Mouse (Mus musculus) liver, adult 2 months (tissue): ENCODE measurements around the gene Ptpn12. TPM values are rescaled to one million over a fixed set of nuclear protein-coding genes. Genes with fewer than 3 reads are reported as not detected.
A peak's percentile ranks its signal among the peaks of the same experiment; 100 is the strongest.

Experiments
- DNase-seq: peaks from one replicate; pipeline ENCODE4 v3.0.0-alpha.2; 2011; ENCODE audit warnings: low read depth, low spot score; ENCODE audit errors: extremely low read depth
- H3K27ac ChIP-seq: fragments of 200-500 bp; replicated peaks from 2 replicates; pipeline ENCODE4 v1.5.1; 2012; ENCODE audit warnings: low read depth, mild to moderate bottlenecking, control low read depth, inconsistent platforms, low read length; ENCODE audit not compliant: insufficient read depth
- H3K27me3 ChIP-seq: fragments of 200-500 bp; 2 replicates; pipeline ENCODE4 v1.6.1; 2012; ENCODE audit warnings: mild to moderate bottlenecking, moderate library complexity, low read length, inconsistent platforms; ENCODE audit not compliant: control insufficient read depth, insufficient read depth
- H3K36me3 ChIP-seq: fragments of 200-500 bp; 2 replicates; pipeline ENCODE4 v1.6.1; 2012; ENCODE audit warnings: low read length, inconsistent platforms; ENCODE audit not compliant: control insufficient read depth, insufficient read depth
- H3K4me1 ChIP-seq: fragments of 200-500 bp; 2 replicates; pipeline ENCODE4 v1.6.1; 2011; ENCODE audit warnings: low read length; ENCODE audit not compliant: control insufficient read depth, insufficient read depth
- H3K4me3 ChIP-seq: fragments of 200-500 bp; 2 replicates; pipeline ENCODE4 v1.5.1; 2011; ENCODE audit warnings: low read depth, mild to moderate bottlenecking, control low read depth, low read length, moderate library complexity; ENCODE audit not compliant: insufficient read depth
- H3K79me2 ChIP-seq: fragments of 200-500 bp; 2 replicates; pipeline ENCODE4 v1.6.1; 2012; ENCODE audit warnings: inconsistent platforms, mild to moderate bottlenecking, low read length, moderate library complexity; ENCODE audit not compliant: control insufficient read depth, insufficient read depth
- H3K9ac ChIP-seq: fragments of 200-500 bp; 2 replicates; pipeline ENCODE4 v1.6.1; 2012; ENCODE audit warnings: low read depth, mild to moderate bottlenecking, control low read depth, inconsistent platforms, low read length
- CTCF ChIP-seq: fragments of 200-500 bp; IDR thresholded peaks from 2 replicates; pipeline ENCODE4 v1.5.1; 2011; ENCODE audit warnings: low read depth, low read length, control low read depth
- POLR2A ChIP-seq: fragments of 200-500 bp; IDR thresholded peaks from 2 replicates; pipeline ENCODE4 v1.6.1; 2011; ENCODE audit warnings: low read length, control low read depth; ENCODE audit not compliant: insufficient read depth; ENCODE audit errors: extremely low read depth
- WGBS: fragments of 180-500 bp; shearing (Covaris S2); methylation state at CpG from one replicate; pipeline ENCODE4 v1.1.7; 2018; 5-methylcytosine and 5-hydroxymethylcytosine counted together
- polyA plus RNA-seq: library from polyadenylated mRNA; depleted of rRNA; stranded (reverse); fragments of >200 nt; gene quantifications from 2 replicates; pipeline ENCODE4 v1.2.3, GENCODE M21; 2012
- total RNA-seq: library from RNA; depleted of rRNA; stranded (reverse); fragments of >200 nt; gene quantifications from 2 replicates; pipeline ENCODE4 v1.2.3, GENCODE M21; 2014

Gene Ptpn12
- total and polyA plus RNA-seq, 2 experiments: 11.5 to 19.4 TPM

- Histone ChIP-seq H3K4me1 (no peaks in the 10 kb centered on the region), H3K27me3 (no peaks in the 10 kb centered on the region), H3K9ac (no peak overlapping the region), H3K27ac (no peak overlapping the region), H3K79me2 (no peaks in the 10 kb centered on the region), H3K36me3 (no peaks in the 10 kb centered on the region), H3K4me3 (no peak overlapping the region)
- no peak for TF ChIP-seq CTCF
- TF ChIP-seq POLR2A: no peak
- DNase-seq: no peak
- 68% methylated on average over 9 of the region's 9 CpGs for WGBS
Measured at GRCm38 (mm10) chr5:20968493-20968892, 87.2 kb downstream of the Ptpn12 start.

- no peaks in the 10 kb centered on the region for H3K36me3 ChIP-seq
- TF ChIP-seq CTCF (no peak), POLR2A (no peak)
- H3K27ac ChIP-seq: no peak overlapping the region
- no peaks in the 10 kb centered on the region for H3K4me1 ChIP-seq
- 14% methylated on average over 4 of the region's 4 CpGs for WGBS
- DNase-seq: peak; percentile 41
- no peak overlapping the region for H3K9ac ChIP-seq
- no peak overlapping the region for H3K4me3 ChIP-seq
- H3K79me2 ChIP-seq: no peaks in the 10 kb centered on the region
- no peaks in the 10 kb centered on the region for H3K27me3 ChIP-seq
Measured at GRCm38 (mm10) chr5:20967942-20968341, 87.8 kb downstream of the Ptpn12 start.

- no peaks in the 10 kb centered on the region for H3K79me2 ChIP-seq
- no peak for TF ChIP-seq POLR2A
- WGBS: 83% methylated on average over 6 of the region's 6 CpGs
- no peaks in the 10 kb centered on the region for H3K4me1 ChIP-seq
- H3K4me3 ChIP-seq: no peak overlapping the region
- DNase-seq: no peak
- no peaks in the 10 kb centered on the region for H3K27me3 ChIP-seq
- H3K36me3 ChIP-seq: no peaks in the 10 kb centered on the region
- H3K9ac ChIP-seq: no peak overlapping the region
- no peak overlapping the region for H3K27ac ChIP-seq
Measured at GRCm38 (mm10) chr5:20964446-20964845, 91.3 kb downstream of the Ptpn12 start.

- DNase-seq: no peak
- 88% methylated on average over 9 of the region's 9 CpGs for whole genome bisulfite sequencing
- Histone ChIP-seq H3K79me2 (no peaks in the 10 kb centered on the region), H3K4me1 (no peaks in the 10 kb centered on the region), H3K9ac (no peak overlapping the region), H3K36me3 (no peaks in the 10 kb centered on the region), H3K27me3 (no peaks in the 10 kb centered on the region), H3K4me3 (no peak overlapping the region), H3K27ac (no peak overlapping the region)
- TF ChIP-seq CTCF (no peak), POLR2A (no peak)
Measured at GRCm38 (mm10) chr5:20963295-20963694, 92.4 kb downstream of the Ptpn12 start.

- WGBS: 100% methylated on average over 2 of the region's 2 CpGs
- DNase-seq: no peak
- Histone ChIP-seq H3K79me2 (no peaks in the 10 kb centered on the region), H3K9ac (no peak overlapping the region), H3K27me3 (no peaks in the 10 kb centered on the region), H3K36me3 (no peaks in the 10 kb centered on the region), H3K27ac (no peak overlapping the region), H3K4me3 (no peak overlapping the region), H3K4me1 (no peaks in the 10 kb centered on the region)
- no peak for TF ChIP-seq POLR2A
- TF ChIP-seq CTCF: no peak
Measured at GRCm38 (mm10) chr5:20960927-20961326, 94.8 kb downstream of the Ptpn12 start.

- H3K27me3 ChIP-seq: no peaks in the 10 kb centered on the region
- peaks cover 5% of the 10 kb centered on the region for H3K4me1 ChIP-seq
- no peak within 1 kb of the TSS for H3K27ac ChIP-seq
- H3K79me2 ChIP-seq: peaks cover 2% of the 10 kb centered on the region; the same call in 1 of the 2 replicates
- DNase-seq: no peak
- TF ChIP-seq POLR2A: no peak
- no peak for TF ChIP-seq CTCF
- H3K9ac ChIP-seq: 0 out of 2 replicates have a peak within 1 kb of the TSS, but pooled peaks have one; percentile 8
- no peaks in the 10 kb centered on the region for H3K36me3 ChIP-seq
- over 99% methylated on average over 3 of the region's 3 CpGs for WGBS
- no peak within 1 kb of the TSS for H3K4me3 ChIP-seq
Measured at GRCm38 (mm10) chr5:20956298-20956697, 99.4 kb downstream of the Ptpn12 start, which contains the start of gene Rsbn1l. Gene Rsbn1l (minus strand): TSS chr5:20956398.
